Mouse (Mus musculus) stomach, embryonic 16.5 days (tissue): ENCODE results near the gene Dnajc16. TPM values are rescaled to one million over a fixed set of nuclear protein-coding genes. Genes with fewer than 3 reads are reported as not detected.
A peak's percentile ranks its signal among the peaks of the same experiment; 100 is the strongest.

Experiments
- ATAC-seq: fragments of 200-750 bp; cut with Nextera tagmentation; 2 replicates; pipeline ENCODE4 v1.8.0; 2017; ENCODE audit warnings: moderate number of reproducible peaks, moderate TSS enrichment; ENCODE audit not compliant: insufficient read depth, low FRiP score
- H3K27ac ChIP-seq: fragments of 300-500 bp; sonication (generic); 2 replicates; pipeline ENCODE4 v1.5.1; 2014; ENCODE audit warnings: low read length
- H3K27me3 ChIP-seq: fragments of 300-500 bp; sonication (generic); 2 replicates; pipeline ENCODE4 v1.6.1; 2014; ENCODE audit warnings: low read length, control low read depth, mixed read lengths; ENCODE audit not compliant: control insufficient read depth, insufficient read depth
- H3K36me3 ChIP-seq: fragments of 300-500 bp; sonication (generic); 2 replicates; pipeline ENCODE4 v1.6.1; 2014; ENCODE audit warnings: low read length; ENCODE audit not compliant: control insufficient read depth, insufficient read depth
- H3K4me1 ChIP-seq: fragments of 300-500 bp; sonication (generic); 2 replicates; pipeline ENCODE4 v1.6.1; 2014; ENCODE audit warnings: low read length, control low read depth, mixed read lengths; ENCODE audit not compliant: control insufficient read depth, insufficient read depth
- H3K4me2 ChIP-seq: fragments of 300-500 bp; sonication (generic); 2 replicates; pipeline ENCODE4 v1.6.1; 2014; ENCODE audit warnings: low read depth, low read length, mixed read lengths
- H3K4me3 ChIP-seq: fragments of 300-500 bp; sonication (generic); replicated peaks from 2 replicates; pipeline ENCODE4 v1.5.1; 2014; ENCODE audit warnings: mild to moderate bottlenecking, low read length
- H3K9ac ChIP-seq: fragments of 300-500 bp; sonication (generic); 2 replicates; pipeline ENCODE4 v1.6.1; 2014; ENCODE audit warnings: low read length
- H3K9me3 ChIP-seq: fragments of 300-500 bp; sonication (generic); replicated peaks from 2 replicates; pipeline ENCODE4 v1.6.1; 2016; ENCODE audit warnings: low read length, control low read depth; ENCODE audit not compliant: control insufficient read depth
- WGBS: fragments of 180-500 bp; shearing (Covaris S2); extraction: QIAGEN DNeasy Blood & Tissue Kit; methylation state at CpG from one replicate; pipeline ENCODE4 v1.1.7; 2014; 5-methylcytosine and 5-hydroxymethylcytosine counted together
- polyA plus RNA-seq: library from polyadenylated mRNA; unstranded; fragments of >200 nt; fragmentation: Nextera tagmentation; extraction: Ambion mirVana; gene quantifications from 2 replicates; pipeline ENCODE4 v1.2.1, GENCODE M21; 2015

Gene Dnajc16
- polyA plus RNA-seq, 1 experiment from 2014 or later, result 4.7 TPM

GRCm38 (mm10) chr4:141720761-141721523 lies 69.8 kb downstream of the Dnajc16 start:
- Histone ChIP-seq H3K4me3 (peak overlapping the region; percentile 90), H3K27me3 (no peaks in the 10 kb centered on the region), H3K9me3 (no peaks in the 10 kb centered on the region), H3K4me1 (peaks cover 32% of the 10 kb centered on the region), H3K9ac (peak overlapping the region; percentile 98; the same call in 1 of the 2 replicates), H3K4me2 (peak overlapping the region; percentile 67), H3K36me3 (peaks cover 8% of the 10 kb centered on the region; the same call in 1 of the 2 replicates), H3K27ac (peak overlapping the region; percentile 98)
- 40% methylated on average over 6 of the region's 6 CpGs for WGBS
- no peak for ATAC-seq

DNA sequence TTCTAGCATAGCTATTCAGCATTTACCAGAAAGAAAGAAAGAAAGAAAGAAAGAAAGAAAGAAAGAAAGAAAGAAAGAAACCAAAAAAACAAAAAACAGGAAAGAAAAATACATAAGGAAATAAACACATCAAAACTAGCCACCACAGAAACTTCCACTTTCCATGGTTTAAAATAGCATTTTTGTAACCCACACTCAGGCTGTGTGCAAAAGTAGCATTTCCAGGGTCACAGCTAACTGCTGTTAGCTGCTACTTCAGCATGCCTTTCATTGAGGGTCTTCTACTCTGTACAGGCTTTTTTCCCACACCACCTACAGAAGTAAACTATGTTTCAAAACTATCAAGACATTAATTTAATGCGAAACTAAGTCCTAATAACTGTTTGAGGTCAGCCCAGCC lies 71.4 kb downstream of the Dnajc16 start:
- no peak for ATAC-seq
- Histone ChIP-seq H3K4me3 (no peak overlapping the region), H3K4me2 (no peak overlapping the region), H3K9me3 (no peaks in the 10 kb centered on the region), H3K27ac (no peak overlapping the region), H3K36me3 (peaks cover 8% of the 10 kb centered on the region; the same call in 1 of the 2 replicates), H3K9ac (no peak overlapping the region), H3K4me1 (peaks cover 38% of the 10 kb centered on the region), H3K27me3 (no peaks in the 10 kb centered on the region)
- 85% methylated on average over 1 of the region's 1 CpGs for WGBS

- H3K27ac ChIP-seq, result no peak overlapping the region
- WGBS, result 84% methylated on average over 4 of the region's 4 CpGs
- ATAC-seq, result no peak
- peaks cover 8% of the 10 kb centered on the region; the same call in 1 of the 2 replicates for H3K36me3 ChIP-seq
- H3K27me3 ChIP-seq, result no peaks in the 10 kb centered on the region
- no peak overlapping the region for H3K9ac ChIP-seq
- no peak overlapping the region for H3K4me3 ChIP-seq
- peaks cover 34% of the 10 kb centered on the region for H3K4me1 ChIP-seq
- no peak overlapping the region for H3K4me2 ChIP-seq
- no peaks in the 10 kb centered on the region for H3K9me3 ChIP-seq
Observed at GRCm38 (mm10) chr4:141717633-141718032, 73.1 kb downstream of the Dnajc16 start.

DNA sequence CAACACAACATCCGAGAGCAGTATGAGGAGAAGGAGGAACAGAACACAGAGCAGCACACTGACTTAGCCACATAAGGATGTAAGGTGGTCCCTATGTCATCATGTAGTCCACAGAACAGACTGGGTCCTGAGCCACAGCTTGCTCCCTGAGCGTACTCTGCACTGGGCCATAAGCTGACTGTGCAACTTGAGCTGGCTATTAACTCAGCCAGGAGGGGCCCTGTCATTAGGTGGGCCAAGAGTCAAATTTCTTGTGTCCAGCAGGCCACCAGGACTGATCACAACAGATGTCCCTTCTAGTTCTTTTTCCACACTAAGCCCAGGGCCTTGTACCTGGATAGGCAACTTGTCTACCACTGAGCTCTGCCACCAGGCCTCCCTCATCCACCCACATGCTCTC lies 75.7 kb downstream of the Dnajc16 start:
- Histone ChIP-seq H3K4me3 (no peak overlapping the region), H3K9me3 (no peaks in the 10 kb centered on the region), H3K27me3 (no peaks in the 10 kb centered on the region), H3K36me3 (peaks cover 2% of the 10 kb centered on the region; the same call in 1 of the 2 replicates), H3K9ac (no peak overlapping the region), H3K4me1 (peaks cover 13% of the 10 kb centered on the region), H3K27ac (no peak overlapping the region), H3K4me2 (no peak overlapping the region)
- WGBS, result 46% methylated on average over 2 of the region's 2 CpGs
- no peak; the same call in 1 of the 2 replicates for ATAC-seq

DNA sequence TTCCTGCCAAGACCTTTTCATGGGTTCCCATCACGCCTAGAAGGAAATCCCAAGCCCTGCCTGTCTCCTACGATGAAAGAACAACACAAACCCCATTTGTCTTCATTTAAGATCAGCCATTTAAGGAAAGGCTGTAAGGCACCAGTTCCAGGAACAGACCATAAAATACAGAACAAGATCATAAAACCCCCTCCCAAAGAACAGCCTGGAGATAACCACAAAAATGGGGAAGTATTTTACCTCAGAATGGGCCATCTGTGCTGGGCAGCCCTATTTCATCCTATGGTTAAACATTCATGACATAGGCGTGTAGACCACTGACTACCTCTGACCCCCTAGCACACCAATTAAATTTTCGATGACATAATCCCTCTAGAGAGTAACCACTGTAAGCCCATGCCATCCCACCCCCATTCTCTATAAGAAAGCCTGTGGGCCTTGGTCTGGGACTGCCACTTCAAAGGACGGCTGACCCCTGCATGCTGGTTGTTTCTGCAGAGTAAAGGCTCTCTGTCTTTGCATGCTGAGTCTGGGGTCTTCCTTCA lies 77.1 kb downstream of the Dnajc16 start:
- no peak overlapping the region for H3K4me3 ChIP-seq
- H3K4me2 ChIP-seq, result no peak overlapping the region
- peaks cover 5% of the 10 kb centered on the region; the same call in 1 of the 2 replicates for H3K36me3 ChIP-seq
- 70% methylated on average over 5 of the region's 5 CpGs for WGBS
- H3K4me1 ChIP-seq, result peaks cover 6% of the 10 kb centered on the region; the same call in 1 of the 2 replicates
- no peak overlapping the region for H3K27ac ChIP-seq
- no peak overlapping the region for H3K9ac ChIP-seq
- no peaks in the 10 kb centered on the region for H3K27me3 ChIP-seq
- H3K9me3 ChIP-seq, result no peaks in the 10 kb centered on the region
- no peak for ATAC-seq

DNA sequence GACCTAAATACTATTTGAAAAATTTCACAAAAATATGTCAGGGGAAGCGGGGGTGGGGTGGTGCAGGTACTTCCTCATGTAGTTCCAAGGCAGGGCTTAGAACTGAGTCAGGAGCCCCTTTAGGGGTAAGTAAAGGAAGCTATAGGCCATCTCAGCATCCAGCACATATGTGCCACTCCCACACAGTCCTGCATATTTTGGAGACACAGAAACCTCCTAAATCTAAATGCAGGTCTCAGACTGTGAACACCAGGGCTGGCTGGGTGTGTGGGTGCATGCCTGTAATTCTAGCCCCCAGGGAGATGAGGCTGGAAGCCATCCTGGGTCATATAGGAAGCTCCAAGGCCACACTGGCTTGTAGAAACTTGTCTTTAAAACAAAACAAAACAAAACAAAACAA lies 79.5 kb downstream of the Dnajc16 start:
- no peaks in the 10 kb centered on the region for H3K27me3 ChIP-seq
- H3K4me1 ChIP-seq, result peaks cover 6% of the 10 kb centered on the region; the same call in 1 of the 2 replicates
- no peak overlapping the region for H3K9ac ChIP-seq
- no peak overlapping the region for H3K27ac ChIP-seq
- no peak for ATAC-seq
- no peak overlapping the region for H3K4me2 ChIP-seq
- whole genome bisulfite sequencing, result 88% methylated on average over 1 of the region's 1 CpGs
- no peaks in the 10 kb centered on the region for H3K9me3 ChIP-seq
- peaks cover 7% of the 10 kb centered on the region for H3K36me3 ChIP-seq
- no peak overlapping the region for H3K4me3 ChIP-seq

Other genes starting within 250 kb of the Dnajc16 start
- gene Fblim1, start 184.8 kb downstream of the Dnajc16 start, polyA plus RNA-seq, result 77.2 and 85.0 TPM in 2 replicates
- 2.7 and 3.8 TPM in 2 replicates for gene Tmem82, start 172.3 kb downstream of the Dnajc16 start, polyA plus RNA-seq
- 0.62 and 1.6 TPM in 2 replicates for gene Slc25a34, start 167.1 kb downstream of the Dnajc16 start, polyA plus RNA-seq
- 4.4 and 6.3 TPM in 2 replicates for gene Plekhm2, start 126.0 kb downstream of the Dnajc16 start, polyA plus RNA-seq
- gene Rsc1a1, start 105.3 kb downstream of the Dnajc16 start, polyA plus RNA-seq, result not detected in 2 replicates
- gene Ddi2, start 67.5 kb downstream of the Dnajc16 start, polyA plus RNA-seq, result 18.8 and 19.7 TPM in 2 replicates
- 5.8 and 8.0 TPM in 2 replicates for gene Agmat, start 44.3 kb downstream of the Dnajc16 start, polyA plus RNA-seq
- gene Casp9, start 2.7 kb upstream of the Dnajc16 start, polyA plus RNA-seq, result 23.7 and 25.8 TPM in 2 replicates
- gene Cela2a, start 35.2 kb upstream of the Dnajc16 start, polyA plus RNA-seq, result 754 and 1,267 TPM in 2 replicates
- 0.18 and 0.67 TPM in 2 replicates for gene Ctrc, start 55.4 kb upstream of the Dnajc16 start, polyA plus RNA-seq
- gene Efhd2, start 84.0 kb upstream of the Dnajc16 start, polyA plus RNA-seq, result 108 and 110 TPM in 2 replicates
- 5.3 and 5.8 TPM in 2 replicates for gene Fhad1, start 224.2 kb upstream of the Dnajc16 start, polyA plus RNA-seq